Mouse (Mus musculus) adipocyte (in vitro differentiated cells): ENCODE measurements around the gene 1700010I14Rik.
A peak's percentile ranks its signal among the peaks of the same experiment; 100 is the strongest.

Experiments used
- DNase-seq: peaks from one replicate; pipeline ENCODE4 v3.0.0-alpha.2; 2016; ENCODE audit warnings: low spot score

The 1700010I14Rik gene

DNA sequence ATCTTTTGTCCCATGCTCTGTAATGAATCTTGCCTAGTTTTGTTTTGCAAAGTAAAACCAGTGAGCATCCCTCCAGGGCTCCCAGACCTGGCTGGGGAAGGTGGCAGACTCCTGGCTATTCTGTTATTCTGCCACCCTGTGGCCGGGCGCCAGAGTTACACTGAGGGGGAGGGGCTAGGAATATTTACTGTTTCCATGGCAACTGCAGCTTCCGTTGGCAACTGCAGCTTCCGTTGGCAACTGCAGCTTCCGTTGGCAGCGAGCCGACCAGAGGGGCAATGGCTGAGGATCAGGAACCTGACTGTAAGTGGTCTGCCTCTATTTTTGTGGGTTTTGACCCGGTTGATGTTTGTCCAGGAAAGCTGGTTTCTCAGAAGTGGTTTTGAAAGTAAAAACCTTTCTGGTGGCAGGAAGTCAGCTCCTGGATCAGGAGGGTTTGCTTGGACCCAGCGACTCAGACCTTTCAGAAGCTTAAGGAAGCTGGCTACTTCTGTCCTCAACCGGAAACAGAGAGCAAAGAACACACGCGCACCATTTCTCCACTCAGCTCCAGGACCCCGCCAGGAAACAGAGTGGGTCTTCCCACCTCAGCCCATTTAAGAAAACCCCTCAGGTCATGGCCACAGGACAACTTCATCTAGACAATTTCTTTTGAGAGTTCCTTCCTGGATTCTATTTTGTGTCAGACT is at the start of gene 1700010I14Rik:
TSS of gene 1700010I14Rik (plus strand) at position 215 of the 689 bp plus-strand sequence.
- peak; percentile 80 for DNase-seq

DNA sequence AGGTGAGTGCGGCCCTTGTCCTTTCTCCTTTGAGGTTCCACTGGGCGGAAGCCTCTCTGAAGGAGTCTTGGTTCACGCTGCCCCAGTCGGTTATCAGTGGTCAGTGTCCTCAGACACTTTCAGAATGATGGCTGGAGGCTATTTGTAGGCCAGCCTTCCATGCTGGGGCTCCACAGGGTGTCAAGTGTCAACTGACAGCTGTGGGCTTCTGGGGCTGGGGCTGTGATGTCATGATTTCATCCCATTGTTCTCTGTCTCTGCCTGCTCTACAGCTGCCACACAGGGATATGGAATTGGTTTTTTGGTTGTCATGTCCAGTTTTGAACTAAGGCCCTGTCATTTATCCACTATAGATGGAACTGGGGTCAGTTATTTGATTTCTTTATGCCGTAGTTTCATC is 36.5 kb upstream of the 1700010I14Rik start:
- no peak for DNase-seq

DNA sequence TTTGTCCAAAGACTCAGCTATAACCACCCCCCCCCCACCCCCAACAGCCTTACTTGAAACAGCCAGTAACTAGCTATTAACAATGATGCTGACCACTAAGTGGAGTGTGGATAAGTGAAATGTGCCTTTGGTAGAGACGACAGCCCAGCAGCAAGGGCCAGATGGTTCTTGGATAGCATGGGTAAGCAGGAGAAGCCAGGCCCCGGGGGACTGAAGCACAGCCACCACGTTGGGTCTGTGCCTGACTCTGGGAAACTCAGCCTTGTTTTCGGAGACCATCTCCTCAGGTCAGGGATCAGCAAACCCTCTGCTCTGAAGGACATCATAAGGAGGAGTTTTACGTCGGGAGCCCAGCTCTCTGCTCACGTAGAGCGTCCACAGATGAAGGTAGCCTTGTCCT is 35.2 kb upstream of the 1700010I14Rik start:
- no peak for DNase-seq

DNA sequence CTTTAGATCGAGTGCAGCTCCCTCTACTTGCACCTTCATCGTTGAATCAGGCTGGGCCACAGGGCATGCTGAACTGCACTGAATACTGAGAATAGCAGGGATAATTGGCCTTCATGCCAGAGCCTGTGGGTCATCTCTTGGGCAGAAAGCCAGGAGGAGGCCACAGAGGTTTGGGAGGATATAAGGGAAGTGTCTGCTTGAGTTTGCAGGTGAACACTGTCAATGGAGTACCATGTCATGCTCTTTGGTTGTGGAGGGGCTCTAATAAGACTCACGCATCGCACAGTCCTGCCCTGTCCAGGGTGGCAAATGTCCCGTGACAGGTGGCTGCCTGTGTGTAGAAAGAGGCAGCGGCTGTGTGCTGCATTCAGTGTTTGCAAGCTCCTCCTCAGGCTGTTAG is 30.0 kb upstream of the 1700010I14Rik start:
- DNase-seq, result no peak

DNA sequence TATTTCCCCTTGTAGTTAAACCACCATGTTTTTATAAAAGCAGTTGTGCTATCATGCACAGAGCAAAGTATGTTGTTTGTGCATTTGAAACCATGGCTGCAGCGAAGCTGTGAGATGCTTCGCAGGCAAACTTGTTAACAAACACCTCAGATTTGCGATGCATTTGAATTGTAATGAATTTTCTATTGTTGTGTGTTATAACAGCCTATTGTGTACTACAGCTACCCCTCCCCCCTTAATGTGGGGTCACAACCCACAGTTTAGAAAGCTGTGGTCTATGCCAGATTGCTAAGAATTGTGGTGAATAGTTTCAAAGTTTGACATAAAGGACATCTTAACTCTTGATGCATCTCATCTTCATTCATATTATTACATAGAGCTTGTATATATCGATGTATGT is 27.7 kb upstream of the 1700010I14Rik start:
- no peak for DNase-seq

DNA sequence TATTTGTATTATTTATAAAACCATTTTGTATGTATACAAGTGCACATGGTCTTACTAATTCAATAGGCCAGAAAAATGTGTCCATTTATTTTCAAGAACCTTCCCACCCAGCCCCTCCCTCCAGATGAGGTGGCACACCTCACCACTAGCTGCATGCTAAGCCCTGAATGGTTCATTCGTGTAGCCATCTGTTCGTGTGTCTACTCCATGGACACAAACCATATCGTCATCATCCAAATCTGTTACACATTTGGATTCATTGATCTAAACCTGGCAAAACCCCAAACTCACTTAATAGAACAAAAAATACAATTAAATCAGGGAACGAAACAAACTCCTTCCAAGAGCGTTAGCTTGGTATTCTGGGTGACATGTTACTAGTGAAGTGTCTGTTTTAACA is 27.0 kb upstream of the 1700010I14Rik start:
- DNase-seq, result no peak

DNA sequence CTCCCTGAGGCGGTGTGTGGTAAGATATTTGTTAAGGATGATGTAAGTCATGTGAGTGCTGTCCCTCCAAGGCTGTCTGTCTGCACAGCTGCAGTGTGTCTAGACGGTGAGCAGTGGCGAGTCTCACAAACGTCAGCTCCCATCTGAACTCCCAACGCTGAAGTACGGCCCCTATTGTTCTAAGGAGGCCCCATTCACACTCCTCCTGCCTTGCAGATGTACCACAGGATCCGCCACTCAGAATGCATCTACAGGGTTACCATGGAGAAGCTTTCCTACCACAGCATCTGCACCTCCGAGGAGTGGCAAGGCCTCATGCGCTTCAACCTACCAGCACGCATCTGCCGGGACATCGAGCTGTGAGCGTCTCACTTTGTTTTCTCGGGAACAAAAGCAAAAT is 26.5 kb upstream of the 1700010I14Rik start:
- no peak for DNase-seq

DNA sequence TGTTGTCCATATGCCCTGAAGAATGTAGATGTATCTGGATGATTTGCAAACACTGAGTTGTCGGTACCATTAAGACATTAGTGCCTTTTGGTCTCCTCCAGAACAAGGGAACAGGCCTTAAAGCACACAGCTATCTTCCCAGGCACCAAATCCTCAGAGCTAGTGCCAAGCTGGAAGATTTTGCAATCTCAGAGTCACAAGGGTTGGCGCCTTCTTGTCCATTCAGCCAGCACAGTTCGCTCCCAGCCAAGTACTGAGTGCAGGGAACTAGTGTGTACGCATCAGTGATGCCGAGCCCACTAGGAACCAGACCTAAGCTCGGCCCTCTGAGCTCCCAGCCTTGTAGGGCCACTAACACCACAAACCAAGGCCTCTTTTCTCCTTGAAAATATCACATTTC is 23.0 kb upstream of the 1700010I14Rik start:
- peak; percentile 77 for DNase-seq

DNA sequence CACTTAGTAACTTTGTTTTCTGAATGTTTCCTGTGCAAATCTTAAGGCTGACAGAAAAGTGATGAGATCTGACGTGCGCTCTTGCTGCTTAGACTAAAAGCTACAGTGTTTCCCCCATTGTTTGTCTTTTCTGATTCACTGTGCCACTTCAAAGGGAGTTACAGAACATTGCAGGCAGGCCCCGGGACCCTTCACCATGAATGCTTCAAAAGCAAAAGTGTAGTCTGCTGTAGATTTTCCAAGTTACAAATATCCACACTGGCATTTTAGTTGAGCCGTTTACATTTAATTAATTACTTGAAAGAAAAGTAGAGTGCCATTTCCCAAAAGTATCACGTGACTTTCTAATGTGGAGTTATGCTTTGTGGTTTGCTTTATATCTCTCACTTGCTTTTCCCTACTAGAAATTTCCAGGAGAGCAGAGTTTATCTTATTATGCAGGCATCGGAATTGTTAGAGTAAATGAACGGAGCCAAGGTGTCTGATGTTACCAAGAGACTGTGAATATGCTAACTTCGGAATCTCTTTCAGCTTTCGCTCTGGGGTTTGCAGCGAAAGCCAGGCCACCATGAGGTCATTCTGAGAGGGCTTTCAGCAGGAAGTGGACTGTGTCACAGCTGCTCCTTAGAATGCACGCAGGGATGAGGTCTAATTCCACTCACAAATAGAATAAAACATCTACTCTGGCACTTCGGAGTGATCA is 15.8 kb upstream of the 1700010I14Rik start:
- no peak for DNase-seq

DNA sequence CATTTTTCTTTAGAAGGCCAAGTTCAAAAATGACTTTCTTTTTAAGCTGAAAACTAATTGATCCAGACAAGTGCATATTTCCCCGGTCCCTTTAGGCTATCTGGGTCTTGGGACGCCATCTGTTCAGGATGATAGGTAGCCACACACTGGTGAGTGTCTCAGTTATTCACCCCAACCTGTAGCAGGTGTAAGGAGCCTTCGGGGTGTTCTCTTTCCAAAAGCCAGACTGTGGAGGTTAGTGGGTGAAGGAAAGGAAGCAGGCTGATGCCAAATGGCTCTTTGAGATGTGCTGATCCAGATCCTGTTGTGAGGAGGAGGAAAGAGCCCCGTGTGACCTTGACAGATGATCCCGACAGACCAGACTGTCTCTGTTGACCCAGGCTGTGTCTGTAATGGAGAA is 14.8 kb upstream of the 1700010I14Rik start:
- no peak for DNase-seq

DNA sequence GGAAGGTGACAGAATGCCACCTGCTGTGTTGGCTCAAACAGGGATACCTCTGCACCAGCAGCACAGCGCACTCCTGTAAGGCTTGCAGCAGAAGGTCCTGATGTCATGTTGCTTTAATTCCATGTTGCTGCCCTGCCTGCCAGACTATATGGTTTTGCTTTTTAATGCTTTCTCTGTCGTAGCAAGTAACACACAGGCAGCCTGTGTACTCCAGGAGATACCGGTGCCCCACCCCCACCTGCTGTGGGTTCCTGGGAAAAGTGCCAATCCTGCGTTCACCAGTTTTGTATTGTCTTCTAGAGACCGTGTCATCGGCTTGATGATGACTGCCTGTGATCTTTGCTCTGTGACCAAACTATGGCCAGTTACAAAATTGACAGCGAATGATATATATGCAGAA is 13.7 kb upstream of the 1700010I14Rik start:
- DNase-seq, result no peak

DNA sequence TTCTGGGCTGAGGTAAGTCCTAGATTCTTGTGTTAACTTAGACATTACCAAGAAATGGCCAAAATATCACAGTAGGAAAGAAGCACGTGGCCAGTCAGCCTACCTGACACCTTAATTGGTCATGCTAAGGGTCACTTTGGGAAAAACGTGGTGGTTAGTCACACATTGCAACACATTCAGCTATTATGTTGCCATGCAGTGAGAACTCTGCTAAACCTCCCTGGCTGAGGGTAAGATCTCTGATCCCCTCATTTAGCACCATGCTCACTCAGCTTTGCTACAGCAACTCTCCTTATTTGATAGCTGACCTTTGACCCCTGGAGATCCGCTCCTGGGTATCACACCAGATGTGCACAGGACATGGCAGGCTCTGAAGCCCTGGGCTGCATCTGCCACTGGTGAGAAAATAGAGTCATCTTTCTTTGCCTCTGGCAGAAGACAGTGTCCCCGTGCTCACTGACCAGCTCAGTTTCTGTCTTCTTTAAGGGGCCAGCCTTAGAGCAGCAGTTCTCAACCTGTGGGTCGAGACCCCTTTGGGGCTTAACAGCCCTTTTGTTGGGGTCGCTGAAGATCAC is 13.2 kb upstream of the 1700010I14Rik start:
- no peak for DNase-seq

DNA sequence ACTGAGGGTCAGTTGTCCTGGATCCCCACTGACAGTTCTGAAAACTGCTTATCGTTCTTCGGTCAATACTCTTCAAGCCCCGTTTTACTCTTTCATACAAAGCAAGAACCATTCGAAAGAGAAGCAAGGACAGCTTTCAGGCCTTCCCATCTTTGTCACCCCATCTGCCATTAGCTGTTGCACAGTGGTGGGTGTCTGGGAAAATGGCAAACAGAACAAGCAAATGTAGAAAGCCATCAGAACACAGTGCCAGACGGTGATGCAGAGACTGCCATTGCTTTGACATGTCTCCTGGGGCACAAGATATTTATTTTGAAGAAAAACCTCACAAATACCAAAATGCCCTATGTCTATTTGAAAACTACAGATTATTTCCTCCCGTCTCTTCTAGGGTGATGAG is 11.4 kb upstream of the 1700010I14Rik start:
- DNase-seq, result no peak

DNA sequence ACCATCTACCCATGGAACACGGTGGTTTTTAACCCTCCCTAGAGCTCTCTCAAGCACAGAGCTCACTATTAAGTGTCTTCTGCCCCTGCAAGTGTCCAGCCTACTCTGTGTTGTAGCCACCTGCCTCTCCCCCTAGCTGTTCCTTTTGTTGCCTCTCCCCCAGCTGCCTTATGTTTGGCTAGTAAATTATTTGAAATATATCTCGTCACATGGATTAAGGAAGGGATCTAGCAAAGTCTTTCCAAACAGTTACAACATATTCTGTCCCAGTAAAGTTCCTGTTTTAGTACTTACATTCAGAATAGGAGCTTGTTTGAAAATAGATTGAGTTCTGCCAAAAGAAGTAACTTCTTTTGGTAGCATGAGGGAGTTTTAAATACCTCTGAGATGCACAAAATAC is 10.9 kb upstream of the 1700010I14Rik start:
- DNase-seq, result no peak

DNA sequence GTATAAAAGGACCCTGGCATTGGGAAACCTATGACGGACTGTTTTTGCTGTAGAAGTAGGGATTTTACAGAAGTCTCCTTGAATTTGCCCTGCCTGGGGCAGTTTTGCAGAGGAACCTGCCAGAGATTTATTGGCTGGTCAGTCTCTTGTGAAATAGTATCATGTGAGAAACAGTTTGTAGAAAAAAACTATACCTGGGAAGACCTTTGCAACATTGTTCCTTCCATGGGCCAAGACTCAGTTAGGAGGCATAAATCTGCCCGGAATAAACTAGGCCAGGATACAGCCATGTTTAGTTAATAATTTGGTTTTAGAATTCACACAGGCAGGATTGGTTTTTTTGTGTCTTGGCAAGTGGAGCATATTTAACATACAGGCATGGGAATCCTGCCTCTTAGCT is 4.6 kb upstream of the 1700010I14Rik start:
- no peak for DNase-seq

DNA sequence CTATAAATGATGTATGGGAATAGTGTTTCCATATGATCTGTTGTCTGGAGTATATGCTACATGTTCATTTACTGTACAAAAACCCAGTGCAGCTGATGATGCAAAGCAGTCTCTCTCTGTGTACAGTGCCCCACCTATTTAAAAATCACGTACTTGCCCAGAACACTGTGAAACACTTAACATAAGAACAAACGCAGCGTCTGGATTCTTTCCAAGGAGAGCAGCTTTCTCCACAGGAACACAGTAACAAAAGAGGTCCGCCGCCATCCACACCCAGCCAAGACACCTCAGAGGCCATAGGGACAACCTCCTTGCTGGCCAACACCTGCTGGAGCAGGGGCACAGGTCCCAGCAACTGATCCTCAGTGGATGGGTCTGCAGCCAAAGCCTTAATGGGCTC is 2.4 kb upstream of the 1700010I14Rik start:
- no peak for DNase-seq

DNA sequence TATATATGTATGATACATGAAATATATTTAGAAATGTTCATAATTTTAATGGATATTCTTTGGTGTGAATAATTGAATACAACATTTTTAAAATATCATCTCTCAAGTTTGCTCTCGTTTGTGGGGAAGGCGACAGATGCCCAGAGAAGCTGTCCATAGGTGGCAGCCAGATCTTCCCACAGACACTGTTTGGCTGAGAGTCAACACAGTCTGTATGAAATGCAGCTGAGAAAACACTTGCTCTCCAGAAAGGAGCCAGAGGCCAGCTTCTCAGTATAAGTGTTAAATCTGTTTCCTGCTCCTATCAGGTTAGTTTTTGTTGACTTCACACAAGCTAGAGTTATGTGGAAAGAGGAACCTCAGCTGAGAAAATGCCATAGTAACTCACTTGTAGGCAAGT is 1.6 kb upstream of the 1700010I14Rik start:
- no peak for DNase-seq

DNA sequence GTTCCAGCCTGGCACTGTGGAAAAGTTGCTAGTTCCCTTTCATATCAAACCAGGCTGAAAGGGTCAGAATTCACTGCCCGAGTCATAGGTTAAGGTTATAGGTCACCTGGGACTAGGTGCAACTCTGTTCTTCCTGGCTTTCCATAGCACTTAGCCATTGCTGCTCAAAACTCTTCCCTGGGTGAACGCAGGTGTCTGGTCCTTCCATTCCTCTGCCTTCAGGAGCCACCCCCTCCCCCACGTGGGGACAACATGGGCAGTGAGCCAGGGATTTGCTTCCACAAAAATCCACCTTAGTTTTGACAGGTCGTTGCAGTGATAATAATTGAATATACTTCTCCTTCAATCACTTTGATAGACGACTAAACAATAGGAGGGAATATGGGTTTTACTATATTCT is 764 bp upstream of the 1700010I14Rik start:
- no peak for DNase-seq

DNA sequence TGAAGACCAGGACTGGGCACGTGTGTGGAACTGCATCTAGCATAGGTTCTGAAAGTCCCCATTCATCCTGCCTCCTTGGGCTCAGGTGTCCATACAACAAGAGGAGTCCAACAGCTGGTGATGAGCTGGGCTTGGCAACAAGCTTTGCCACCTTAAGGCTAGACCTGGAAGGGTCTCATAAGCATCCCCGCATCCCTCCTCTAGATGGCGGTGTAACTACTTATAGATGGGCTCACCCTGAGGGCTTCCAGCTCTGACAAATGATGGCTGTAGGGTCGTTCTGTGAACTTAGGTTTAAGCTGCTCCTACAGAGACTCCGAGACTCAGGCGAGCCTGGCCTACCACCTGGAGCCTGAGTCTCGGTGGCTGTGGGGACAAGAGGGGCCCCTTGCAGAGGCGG is 3.0 kb downstream of the 1700010I14Rik start:
- no peak for DNase-seq

DNA sequence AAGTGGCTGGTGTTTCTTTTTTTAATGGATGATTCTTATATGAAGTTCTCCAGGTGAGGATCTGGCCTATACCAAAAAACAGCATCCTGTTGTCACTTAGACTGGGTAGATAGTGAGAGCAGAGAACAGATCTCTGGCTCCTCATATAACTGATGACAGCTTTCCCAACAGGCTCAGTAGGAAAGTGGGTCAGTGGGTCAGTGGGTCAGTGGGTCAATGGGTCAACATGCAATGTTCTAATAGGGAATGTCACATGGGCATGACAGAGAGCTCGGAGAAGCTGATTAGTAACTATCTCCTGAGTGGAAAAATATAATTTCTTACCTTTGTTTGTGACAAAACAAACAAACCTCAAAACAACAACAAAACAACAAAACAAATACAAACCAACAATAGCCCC is 7.2 kb downstream of the 1700010I14Rik start:
- DNase-seq, result peak; percentile 15

DNA sequence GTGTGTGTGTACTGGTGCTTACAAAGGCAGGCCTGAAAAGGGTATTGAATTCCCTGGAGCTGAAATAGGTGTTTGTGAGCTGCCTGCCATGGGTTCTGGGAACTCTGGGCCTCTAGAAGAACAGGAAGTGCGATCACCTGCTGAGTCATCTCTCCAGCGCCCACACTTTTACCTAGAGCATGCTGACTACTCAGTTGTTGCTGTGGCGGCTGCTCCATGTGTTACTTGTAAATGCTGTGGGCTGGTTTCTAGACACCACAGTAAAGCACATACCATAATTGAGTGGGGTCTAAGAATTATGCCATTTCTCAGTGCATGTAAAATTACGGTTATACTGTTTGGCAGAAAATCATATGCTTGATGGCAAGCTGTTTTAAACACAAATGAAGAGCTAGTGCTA is 14.3 kb downstream of the 1700010I14Rik start:
- DNase-seq, result no peak

DNA sequence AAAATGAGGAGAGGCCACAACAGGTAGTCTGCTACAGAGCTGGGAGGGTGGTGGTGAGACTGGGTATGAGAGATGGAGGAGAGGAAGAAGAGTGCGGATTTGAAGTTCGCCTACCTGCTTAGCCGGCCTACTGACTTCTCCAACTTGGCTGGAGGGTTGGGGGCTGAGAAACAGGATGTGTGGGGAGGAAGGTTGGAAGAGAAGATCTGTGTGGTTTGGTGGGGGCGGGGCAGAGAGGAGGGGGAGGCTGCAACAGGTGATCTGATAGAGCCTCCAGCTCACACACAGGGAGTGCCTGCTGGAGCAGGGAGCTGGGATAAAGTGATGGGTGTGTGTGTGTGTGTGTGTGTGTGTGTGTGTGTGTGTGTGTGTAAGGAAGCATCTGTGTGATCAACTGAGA is 16.4 kb downstream of the 1700010I14Rik start:
- no peak for DNase-seq

DNA sequence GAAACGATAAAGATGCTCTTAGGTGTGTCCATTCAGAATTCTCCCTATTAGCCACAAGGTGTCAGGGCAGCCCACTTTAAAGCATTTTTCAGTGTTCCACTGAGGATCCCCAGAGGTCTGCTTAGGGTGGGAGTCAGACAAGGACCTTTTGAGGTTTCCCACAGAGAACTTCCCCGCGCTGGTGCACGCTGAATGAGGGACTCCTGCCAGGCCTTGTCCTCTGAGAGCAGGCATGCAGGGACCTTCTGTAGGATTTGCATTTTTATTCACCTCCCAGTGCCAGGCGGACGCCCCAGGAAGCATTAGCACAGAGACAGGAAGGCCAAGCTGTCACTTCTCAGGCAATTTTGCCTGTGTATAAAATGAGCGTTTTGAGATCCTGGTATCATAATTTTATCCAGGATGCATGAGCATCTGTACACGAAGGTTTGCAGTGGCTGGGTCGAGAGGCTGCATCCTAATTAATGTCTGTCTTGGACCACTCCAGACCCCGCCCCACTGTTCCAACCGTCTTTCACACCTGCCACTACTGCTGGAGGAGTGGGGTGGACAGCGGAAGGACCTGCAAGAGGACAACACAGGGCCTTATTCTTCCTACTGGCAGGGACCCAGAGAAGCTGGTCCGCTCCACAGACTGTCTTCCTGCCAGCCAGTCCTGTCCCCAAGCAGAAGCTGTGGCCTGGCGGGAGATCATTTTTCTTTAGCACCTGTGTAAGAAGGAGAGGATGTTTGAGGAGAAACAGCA is 35.2 kb downstream of the 1700010I14Rik start:
- DNase-seq, result no peak
